Mouse (Mus musculus) lung, postnatal 0 days (tissue): ENCODE measurements around the gene Syce2.

Experiments
- CTCF ChIP-seq: IDR thresholded peaks from 2 replicates; pipeline ENCODE4 v1.5.1; 2016; ENCODE audit warnings: antibody characterized with exemption, mild to moderate bottlenecking
- EP300 ChIP-seq: IDR thresholded peaks from 2 replicates; pipeline ENCODE4 v1.6.1; 2016; ENCODE audit warnings: antibody characterized with exemption, mild to moderate bottlenecking, control low read depth

GRCm38 (mm10) chr8:84921596-84921995 lies 49.7 kb downstream of the Syce2 start:
- no peak for TF ChIP-seq CTCF
- TF ChIP-seq EP300, result peak; percentile 91
